Mouse (Mus musculus): ENCODE measurements at regions not wholly inside any gene's neighbourhood (a gene's known extent, or its start where the extent isn't known, plus 50 kb on each side); places are given as distances from the start of the nearest gene placed in this dataset.

DNA sequence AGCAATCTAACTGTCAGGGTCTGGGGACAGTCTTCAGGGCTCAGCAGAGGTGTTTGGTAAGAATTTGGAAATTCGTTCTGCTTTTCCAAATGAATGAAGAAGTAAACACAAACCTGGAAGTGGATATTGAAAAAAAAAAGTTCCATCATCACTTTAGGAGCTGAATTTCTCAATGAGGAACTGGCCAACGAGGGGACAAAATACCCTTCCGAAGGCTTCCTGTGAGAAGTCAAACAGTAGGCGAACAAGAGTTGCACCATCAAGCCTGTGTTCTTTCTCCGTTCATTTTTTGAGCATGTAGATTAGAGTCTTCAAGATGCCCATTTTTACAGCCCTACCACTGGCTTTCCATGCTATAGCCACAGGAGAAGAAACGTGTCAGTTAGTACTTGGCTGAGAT is 207.1 kb downstream of the 4933412E24Rik start:
- TF ChIP-seq CTCF (IDR thresholded peaks at IDR 0.05) (no peak), EP300 (IDR thresholded peaks at IDR 0.05) (no peak)
